Mouse (Mus musculus): ENCODE measurements around the gene Mrgprd. TPM values are rescaled to one million over a fixed set of nuclear protein-coding genes. Genes with fewer than 3 reads are reported as not detected.

Mrgprd gene
- polyA plus RNA-seq, 1 experiment from 2014 or later, result not detected

DNA sequence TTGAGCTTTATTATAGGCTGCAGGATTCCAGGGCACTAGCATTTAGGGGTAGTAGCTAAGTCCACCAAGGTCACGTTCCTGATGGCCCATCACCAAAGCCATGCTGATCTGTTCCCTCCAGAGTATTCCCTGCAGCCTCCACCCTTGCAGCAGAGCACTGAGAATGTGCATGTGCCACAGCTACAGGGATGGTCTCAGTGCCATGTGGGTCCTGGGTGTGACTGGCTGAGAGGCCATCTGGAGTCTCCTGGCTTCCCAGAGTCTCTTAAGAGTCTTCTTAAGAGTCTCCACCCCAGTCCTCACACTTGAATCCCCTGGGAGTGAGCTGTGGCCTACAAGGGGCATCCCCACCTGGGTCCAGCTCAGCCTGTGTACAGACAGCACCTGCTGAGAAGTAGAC, 4.8 kb upstream of the Mrgprd start:
- H3K36me3 ChIP-seq (ENCODE audit: control insufficient read depth, insufficient read depth, low read length), result no peaks in the 10 kb centered on the region
- H3K4me3 ChIP-seq (ENCODE audit: low read depth, low read length), result no peak overlapping the region
- no peak overlapping the region for H3K27ac ChIP-seq (ENCODE audit: low read depth, low read length)
- no peaks in the 10 kb centered on the region for H3K9me3 ChIP-seq (ENCODE audit: control insufficient read depth, low read length)
- DNase-seq (ENCODE audit: low spot score) (no peak), ATAC-seq (ENCODE audit: low FRiP score) (no peak)
- H3K9ac ChIP-seq (ENCODE audit: low read depth, low read length), result no peak overlapping the region
- no peak overlapping the region for H3K4me2 ChIP-seq (replicated peaks; ENCODE audit: low read depth, low read length)
- no peaks in the 10 kb centered on the region for H3K27me3 ChIP-seq (ENCODE audit: control insufficient read depth, insufficient read depth, low read length)
- 75% methylated on average over 1 of the region's 1 CpGs for WGBS
- no peaks in the 10 kb centered on the region for H3K4me1 ChIP-seq (replicated peaks; ENCODE audit: control insufficient read depth, insufficient read depth, low read length)

DNA sequence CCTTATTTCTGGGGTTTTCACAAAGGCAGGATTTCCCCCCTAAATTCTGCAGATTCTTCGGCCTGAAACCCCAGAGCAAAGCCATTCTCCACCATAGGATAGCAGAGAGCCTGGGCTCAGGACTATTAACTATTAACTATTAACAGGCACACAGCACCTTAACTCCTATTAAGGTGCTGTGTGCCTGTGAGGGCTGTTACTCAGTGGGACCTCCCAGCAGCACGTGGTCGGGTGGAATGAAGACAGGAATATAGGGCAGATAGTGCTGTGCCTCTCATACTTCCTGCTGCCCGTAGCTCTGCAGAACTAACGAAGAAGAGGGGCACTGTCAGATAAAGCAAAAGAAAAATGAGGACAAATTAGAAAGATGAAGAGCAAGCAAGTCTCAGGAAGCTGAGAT, 4.1 kb upstream of the Mrgprd start:
- Histone ChIP-seq H3K36me3 (ENCODE audit: control insufficient read depth, insufficient read depth, low read length) (no peaks in the 10 kb centered on the region), H3K27me3 (ENCODE audit: control insufficient read depth, insufficient read depth, low read length) (no peaks in the 10 kb centered on the region), H3K27ac (ENCODE audit: low read depth, low read length) (no peak overlapping the region), H3K4me1 (replicated peaks; ENCODE audit: control insufficient read depth, insufficient read depth, low read length) (no peaks in the 10 kb centered on the region), H3K4me2 (replicated peaks; ENCODE audit: low read depth, low read length) (no peak overlapping the region), H3K9me3 (ENCODE audit: control insufficient read depth, low read length) (no peaks in the 10 kb centered on the region), H3K9ac (ENCODE audit: low read depth, low read length) (no peak overlapping the region), H3K4me3 (ENCODE audit: low read depth, low read length) (no peak overlapping the region)
- WGBS, result 86% methylated on average over 5 of the region's 5 CpGs
- ATAC-seq (ENCODE audit: low FRiP score), result no peak
- DNase-seq (ENCODE audit: low spot score), result no peak

DNA sequence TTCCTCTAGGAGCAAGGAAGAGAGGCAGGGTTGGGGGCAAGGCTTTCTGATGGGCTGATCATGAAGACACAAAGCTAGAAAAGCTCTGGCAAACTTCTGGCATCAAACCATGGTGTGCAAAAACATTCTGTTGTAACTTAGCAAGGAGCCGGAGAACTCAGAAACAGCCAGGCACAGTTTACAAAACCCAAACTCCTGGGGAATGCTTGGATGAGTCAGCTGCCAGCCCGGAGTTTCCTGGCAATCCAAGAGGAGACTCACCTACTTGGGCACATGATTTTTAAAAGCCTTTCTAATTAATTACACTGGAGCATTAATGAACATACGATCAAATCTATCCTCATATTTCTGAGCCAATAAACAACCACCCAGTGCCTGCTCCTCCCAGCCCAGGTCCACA, 2.5 kb upstream of the Mrgprd start:
- no peak overlapping the region for H3K9ac ChIP-seq (ENCODE audit: low read depth, low read length)
- WGBS, result 88% methylated on average over 3 of the region's 3 CpGs
- no peak overlapping the region for H3K27ac ChIP-seq (ENCODE audit: low read depth, low read length)
- H3K4me1 ChIP-seq (replicated peaks; ENCODE audit: control insufficient read depth, insufficient read depth, low read length), result no peaks in the 10 kb centered on the region
- H3K27me3 ChIP-seq (ENCODE audit: control insufficient read depth, insufficient read depth, low read length), result no peaks in the 10 kb centered on the region
- no peak for ATAC-seq (ENCODE audit: low FRiP score)
- H3K4me2 ChIP-seq (replicated peaks; ENCODE audit: low read depth, low read length), result no peak overlapping the region
- H3K9me3 ChIP-seq (ENCODE audit: control insufficient read depth, low read length), result no peaks in the 10 kb centered on the region
- DNase-seq (ENCODE audit: low spot score), result no peak
- no peaks in the 10 kb centered on the region for H3K36me3 ChIP-seq (ENCODE audit: control insufficient read depth, insufficient read depth, low read length)
- no peak overlapping the region for H3K4me3 ChIP-seq (ENCODE audit: low read depth, low read length)

DNA sequence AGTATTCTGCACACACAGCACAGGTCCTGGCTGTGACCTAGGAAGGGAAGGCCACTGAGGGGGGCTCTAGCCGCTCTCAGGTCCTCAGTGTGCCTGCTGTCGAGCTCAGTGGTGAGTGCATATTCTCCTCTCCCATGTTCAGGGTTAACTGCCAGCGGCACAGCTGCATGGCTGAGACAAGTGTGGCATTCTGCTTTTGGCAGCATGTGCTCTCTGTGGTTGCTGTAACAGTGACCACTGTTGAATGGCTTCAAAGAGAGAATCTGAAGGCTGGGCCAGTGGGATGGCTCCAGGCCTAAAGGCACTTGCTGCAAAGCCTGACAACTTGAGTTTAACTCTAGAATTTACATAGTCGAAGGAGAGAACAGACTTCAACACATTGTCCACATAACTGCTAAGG, 2.9 kb downstream of the Mrgprd start:
- H3K4me2 ChIP-seq (replicated peaks; ENCODE audit: low read depth, low read length), result no peak overlapping the region
- ATAC-seq (ENCODE audit: low FRiP score) (no peak), DNase-seq (ENCODE audit: low spot score) (no peak)
- H3K9me3 ChIP-seq (ENCODE audit: control insufficient read depth, low read length), result no peaks in the 10 kb centered on the region
- no peaks in the 10 kb centered on the region for H3K4me1 ChIP-seq (replicated peaks; ENCODE audit: control insufficient read depth, insufficient read depth, low read length)
- H3K4me3 ChIP-seq (ENCODE audit: low read depth, low read length), result no peak overlapping the region
- WGBS, result 63% methylated on average over 4 of the region's 4 CpGs
- H3K36me3 ChIP-seq (ENCODE audit: control insufficient read depth, insufficient read depth, low read length), result no peaks in the 10 kb centered on the region
- no peak overlapping the region for H3K27ac ChIP-seq (ENCODE audit: low read depth, low read length)
- H3K27me3 ChIP-seq (ENCODE audit: control insufficient read depth, insufficient read depth, low read length), result no peaks in the 10 kb centered on the region
- no peak overlapping the region for H3K9ac ChIP-seq (ENCODE audit: low read depth, low read length)

DNA sequence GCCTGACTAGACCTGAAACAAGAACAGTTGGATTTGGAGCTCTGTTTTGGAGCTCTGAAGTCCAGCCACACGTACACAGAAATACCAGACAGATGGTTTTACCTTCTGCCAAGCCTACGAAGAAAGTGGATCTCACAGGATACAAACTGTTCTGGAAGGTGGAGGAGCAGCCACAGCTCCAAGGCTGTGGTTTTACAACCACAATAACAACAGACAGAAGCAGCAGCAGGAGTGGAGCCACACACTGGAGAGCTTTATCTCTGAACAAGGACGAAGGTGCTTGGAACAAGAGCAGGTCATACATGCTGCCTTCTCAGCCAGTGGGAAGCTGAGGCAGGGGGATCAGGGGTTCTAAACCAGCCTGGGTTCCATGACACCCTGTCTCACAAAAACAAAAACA, 4.8 kb downstream of the Mrgprd start:
- no peaks in the 10 kb centered on the region for H3K36me3 ChIP-seq (ENCODE audit: control insufficient read depth, insufficient read depth, low read length)
- H3K4me2 ChIP-seq (replicated peaks; ENCODE audit: low read depth, low read length), result no peak overlapping the region
- H3K4me3 ChIP-seq (ENCODE audit: low read depth, low read length), result no peak overlapping the region
- no peaks in the 10 kb centered on the region for H3K4me1 ChIP-seq (replicated peaks; ENCODE audit: control insufficient read depth, insufficient read depth, low read length)
- H3K9ac ChIP-seq (ENCODE audit: low read depth, low read length), result no peak overlapping the region
- WGBS, result 80% methylated on average over 3 of the region's 3 CpGs
- H3K27me3 ChIP-seq (ENCODE audit: control insufficient read depth, insufficient read depth, low read length), result no peaks in the 10 kb centered on the region
- H3K27ac ChIP-seq (ENCODE audit: low read depth, low read length), result no peak overlapping the region
- no peak for DNase-seq (ENCODE audit: low spot score)
- ATAC-seq (ENCODE audit: low FRiP score), result no peak
- no peaks in the 10 kb centered on the region for H3K9me3 ChIP-seq (ENCODE audit: control insufficient read depth, low read length)

GRCm38 (mm10) chr7:145323607-145324006, 9.0 kb downstream of the Mrgprd start:
- Histone ChIP-seq H3K36me3 (ENCODE audit: control insufficient read depth, insufficient read depth, low read length) (no peaks in the 10 kb centered on the region), H3K27ac (ENCODE audit: low read depth, low read length) (no peak overlapping the region), H3K4me2 (replicated peaks; ENCODE audit: low read depth, low read length) (no peak overlapping the region), H3K4me3 (ENCODE audit: low read depth, low read length) (no peak overlapping the region), H3K27me3 (ENCODE audit: control insufficient read depth, insufficient read depth, low read length) (no peaks in the 10 kb centered on the region), H3K9ac (ENCODE audit: low read depth, low read length) (no peak overlapping the region), H3K4me1 (replicated peaks; ENCODE audit: control insufficient read depth, insufficient read depth, low read length) (no peaks in the 10 kb centered on the region), H3K9me3 (ENCODE audit: control insufficient read depth, low read length) (no peaks in the 10 kb centered on the region)
- DNase-seq (ENCODE audit: low spot score), result no peak
- no peak for ATAC-seq (ENCODE audit: low FRiP score)
- 29% methylated on average over 4 of the region's 4 CpGs for WGBS

DNA sequence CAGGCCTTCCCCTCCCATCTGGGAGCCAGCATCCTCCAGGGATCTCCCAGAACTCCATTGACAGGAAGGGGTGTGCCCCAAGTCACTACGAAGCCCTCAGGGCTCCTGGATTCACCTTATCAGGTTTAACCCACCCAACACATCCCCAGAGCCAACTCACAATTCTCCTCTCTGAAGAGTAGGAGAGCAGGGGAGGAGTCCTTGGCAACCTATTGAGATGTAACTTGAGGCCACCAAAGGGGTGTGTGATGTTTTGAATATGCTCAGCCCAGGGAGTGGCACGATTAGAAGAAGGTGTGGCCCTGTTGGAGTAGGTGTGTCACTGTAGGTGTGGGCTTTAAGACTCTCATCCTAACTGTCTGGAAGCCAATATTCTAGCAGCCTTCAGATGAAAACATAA, 11.1 kb downstream of the Mrgprd start:
- Histone ChIP-seq H3K27ac (ENCODE audit: low read depth, low read length) (no peak overlapping the region), H3K4me3 (ENCODE audit: low read depth, low read length) (no peak overlapping the region), H3K9me3 (ENCODE audit: control insufficient read depth, low read length) (no peaks in the 10 kb centered on the region), H3K4me2 (replicated peaks; ENCODE audit: low read depth, low read length) (no peak overlapping the region), H3K4me1 (replicated peaks; ENCODE audit: control insufficient read depth, insufficient read depth, low read length) (no peaks in the 10 kb centered on the region), H3K9ac (ENCODE audit: low read depth, low read length) (no peak overlapping the region), H3K27me3 (ENCODE audit: control insufficient read depth, insufficient read depth, low read length) (no peaks in the 10 kb centered on the region), H3K36me3 (ENCODE audit: control insufficient read depth, insufficient read depth, low read length) (no peaks in the 10 kb centered on the region)
- WGBS, result 59% methylated on average over 2 of the region's 2 CpGs
- no peak for DNase-seq (ENCODE audit: low spot score)
- no peak for ATAC-seq (ENCODE audit: low FRiP score)

DNA sequence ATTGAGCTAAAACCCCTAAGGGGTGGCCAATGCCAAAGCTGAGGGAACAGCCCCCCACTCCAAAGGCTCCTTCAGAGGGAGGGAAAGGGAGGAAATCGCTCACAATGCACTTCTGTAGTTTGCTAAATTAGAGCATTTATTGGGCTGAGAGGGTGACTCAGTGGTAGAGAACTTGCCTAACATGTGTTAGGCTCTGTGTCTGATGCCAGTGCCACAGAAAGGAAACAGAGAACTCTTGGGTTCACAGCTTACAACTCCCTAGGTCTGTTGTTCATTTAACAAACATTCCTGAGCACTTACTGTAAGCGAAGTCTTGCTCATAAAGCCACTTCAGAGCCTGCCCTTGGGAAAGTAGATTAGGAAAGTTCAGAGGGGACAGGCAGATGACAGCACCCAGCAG, 15.3 kb downstream of the Mrgprd start:
- DNase-seq (ENCODE audit: low spot score), result no peak
- Histone ChIP-seq H3K9ac (ENCODE audit: low read depth, low read length) (no peak overlapping the region), H3K27ac (ENCODE audit: low read depth, low read length) (no peak overlapping the region), H3K4me3 (ENCODE audit: low read depth, low read length) (no peak overlapping the region), H3K36me3 (ENCODE audit: control insufficient read depth, insufficient read depth, low read length) (no peaks in the 10 kb centered on the region), H3K4me1 (replicated peaks; ENCODE audit: control insufficient read depth, insufficient read depth, low read length) (no peaks in the 10 kb centered on the region), H3K27me3 (ENCODE audit: control insufficient read depth, insufficient read depth, low read length) (no peaks in the 10 kb centered on the region), H3K4me2 (replicated peaks; ENCODE audit: low read depth, low read length) (no peak overlapping the region), H3K9me3 (ENCODE audit: control insufficient read depth, low read length) (no peaks in the 10 kb centered on the region)
- no peak for ATAC-seq (ENCODE audit: low FRiP score)
- 78% methylated on average over 2 of the region's 2 CpGs for WGBS

- no peaks in the 10 kb centered on the region for H3K36me3 ChIP-seq (ENCODE audit: control insufficient read depth, insufficient read depth, low read length)
- H3K9ac ChIP-seq (ENCODE audit: low read depth, low read length), result no peak overlapping the region
- WGBS, result 86% methylated on average over 2 of the region's 2 CpGs
- no peak overlapping the region for H3K27ac ChIP-seq (ENCODE audit: low read depth, low read length)
- no peaks in the 10 kb centered on the region for H3K4me1 ChIP-seq (replicated peaks; ENCODE audit: control insufficient read depth, insufficient read depth, low read length)
- no peak for ATAC-seq (ENCODE audit: low FRiP score)
- no peak overlapping the region for H3K4me3 ChIP-seq (ENCODE audit: low read depth, low read length)
- no peak for DNase-seq (ENCODE audit: low spot score)
- no peaks in the 10 kb centered on the region for H3K9me3 ChIP-seq (ENCODE audit: control insufficient read depth, low read length)
- H3K4me2 ChIP-seq (replicated peaks; ENCODE audit: low read depth, low read length), result no peak overlapping the region
- H3K27me3 ChIP-seq (ENCODE audit: control insufficient read depth, insufficient read depth, low read length), result no peaks in the 10 kb centered on the region
Measured at GRCm38 (mm10) chr7:145330641-145331040, 16.0 kb downstream of the Mrgprd start.
